24 mouse cellular contexts compared by ENCODE assay signal in genomic region chr12:34040949-34041348, GRCm38 (mm10).
DNase-seq lines count a peak whose midpoint lies in the region; TF ChIP-seq lines count a peak whose summit lies in the region.
"Had no signal": no experiment of that assay in that cellular context is flagged by ENCODE, and none has a peak within 500 bp of the region (broad histone marks: within the 10 kb centered on the region; RNA-seq: fewer than 3 reads in every experiment).

No protein-coding gene starts in this region.

- no peak overlapping the region for H3K4me3 ChIP-seq in C2C12 (ENCODE audit: insufficient read depth, poor library complexity, severe bottlenecking)
- H3K4me3 ChIP-seq: forebrain, embryonic 13.5 days; intestine, embryonic 15.5 days; layer of hippocampus, adult 2 months; midbrain, embryonic 12.5 days had no signal

- H3K79me3 ChIP-seq in C2C12 (ENCODE audit: low read depth) = no peaks in the 10 kb centered on the region

- TF ChIP-seq CTCF in C2C12 (IDR thresholded peaks at IDR 0.05; ENCODE audit: control insufficient read depth, insufficient read depth, insufficient read length) = no peak

- peak; percentile 92 for DNase-seq in 3T3-L1 (ENCODE audit: low read depth, low spot score)
- DNase-seq in adrenal gland, adult 8-10 months = peak; percentile 19
- peak; percentile 1 for DNase-seq in c-Kit-positive CD71-negative TER-119-negative erythroid progenitor cells, embryonic 14.5 days (ENCODE audit: low read depth)
- no peak for DNase-seq in urinary bladder, postnatal 4 days (ENCODE audit: low spot score in 2 of 2)
- DNase-seq in gastrocnemius, postnatal 4 days (ENCODE audit: low spot score in 2 of 2) = no peak
- no peak for DNase-seq in gastrocnemius, adult 8-10 months (ENCODE audit: low spot score in 2 of 2)
- no peak for DNase-seq in layer of hippocampus, adult 9-10 months (ENCODE audit: low spot score)
- DNase-seq: cerebellum, adult 8-10 months; cerebellum, postnatal 36 days; gastrocnemius, postnatal 10 days; heart, adult 11 months; kidney, adult 9 months; kidney, postnatal 14 days; layer of hippocampus, postnatal 36 days; lung, adult 18-20 months; lung, postnatal 14 days; right cerebral cortex, postnatal 14 days; spleen, adult 18-20 months; thymus, postnatal 14 days had no signal

- no peaks in the 10 kb centered on the region for H3K36me3 ChIP-seq in C2C12 (ENCODE audit: control insufficient read depth, insufficient read depth)
- H3K36me3 ChIP-seq: intestine, embryonic 15.5 days; midbrain, embryonic 12.5 days had no signal

- no peak overlapping the region for H3ac ChIP-seq in C2C12 (ENCODE audit: control insufficient read depth, insufficient read length, low read depth)

- H3K27me3 ChIP-seq in C2C12 (ENCODE audit: control insufficient read depth, insufficient read depth, insufficient read length) = no peaks in the 10 kb centered on the region
- H3K27me3 ChIP-seq: forebrain, embryonic 13.5 days; intestine, embryonic 15.5 days; midbrain, embryonic 12.5 days had no signal

- H3K79me2 ChIP-seq in C2C12 (ENCODE audit: control insufficient read depth, insufficient read depth) = no peaks in the 10 kb centered on the region

TF ChIP-seq in C2C12, 6 proteins besides CTCF, POLR2A, EP300 and RAD21:
- TF ChIP-seq CEBPB (IDR thresholded peaks at IDR 0.05; ENCODE audit: low read depth) = no peak
- no peak for TF ChIP-seq USF1 (IDR thresholded peaks at IDR 0.05; ENCODE audit: low read depth)
- no peak for TF ChIP-seq MYOG (IDR thresholded peaks at IDR 0.05; ENCODE audit: control insufficient read depth, extremely low read depth, insufficient read length)
- TF ChIP-seq FOSL1 (IDR thresholded peaks at IDR 0.05; ENCODE audit: insufficient read depth, low read length, poor library complexity, severe bottlenecking) = peak; percentile 56
- peak; percentile 12 for TF ChIP-seq MYOD1 (IDR thresholded peaks at IDR 0.05; ENCODE audit: control insufficient read depth, insufficient read length, low read depth)
- peak; percentile 63 for TF ChIP-seq MAX (IDR thresholded peaks at IDR 0.05)
TF ChIP-seq in C2C12: peak in this region for 3.

Comparison
In these comparisons a context has a peak if more than half of its experiments do, and no peak if none do; other contexts are left out.
1. DNase-seq: peak in 3T3-L1 (single experiment), adrenal gland, adult 8-10 months (single experiment) and c-Kit-positive CD71-negative TER-119-negative erythroid progenitor cells, embryonic 14.5 days (single experiment); none in urinary bladder, postnatal 4 days (0 of 2), gastrocnemius, postnatal 4 days (0 of 2), gastrocnemius, adult 8-10 months (0 of 2) and layer of hippocampus, adult 9-10 months (single experiment).